Mouse (Mus musculus) liver, adult 2 months (tissue): ENCODE data around the gene Zfyve1. TPM values are rescaled to one million over a fixed set of nuclear protein-coding genes. Genes with fewer than 3 reads are reported as not detected.

Experiments used
- DNase-seq: peaks from one replicate; pipeline ENCODE4 v3.0.0-alpha.2; 2011; ENCODE audit warnings: low read depth, low spot score; ENCODE audit errors: extremely low read depth
- H3K27ac ChIP-seq: fragments of 200-500 bp; replicated peaks from 2 replicates; pipeline ENCODE4 v1.5.1; 2012; ENCODE audit warnings: low read depth, mild to moderate bottlenecking, control low read depth, inconsistent platforms, low read length; ENCODE audit not compliant: insufficient read depth
- H3K27me3 ChIP-seq: fragments of 200-500 bp; 2 replicates; pipeline ENCODE4 v1.6.1; 2012; ENCODE audit warnings: mild to moderate bottlenecking, moderate library complexity, low read length, inconsistent platforms; ENCODE audit not compliant: control insufficient read depth, insufficient read depth
- H3K36me3 ChIP-seq: fragments of 200-500 bp; 2 replicates; pipeline ENCODE4 v1.6.1; 2012; ENCODE audit warnings: low read length, inconsistent platforms; ENCODE audit not compliant: control insufficient read depth, insufficient read depth
- H3K4me1 ChIP-seq: fragments of 200-500 bp; 2 replicates; pipeline ENCODE4 v1.6.1; 2011; ENCODE audit warnings: low read length; ENCODE audit not compliant: control insufficient read depth, insufficient read depth
- H3K4me3 ChIP-seq: fragments of 200-500 bp; 2 replicates; pipeline ENCODE4 v1.5.1; 2011; ENCODE audit warnings: low read depth, mild to moderate bottlenecking, control low read depth, low read length, moderate library complexity; ENCODE audit not compliant: insufficient read depth
- H3K79me2 ChIP-seq: fragments of 200-500 bp; 2 replicates; pipeline ENCODE4 v1.6.1; 2012; ENCODE audit warnings: inconsistent platforms, mild to moderate bottlenecking, low read length, moderate library complexity; ENCODE audit not compliant: control insufficient read depth, insufficient read depth
- H3K9ac ChIP-seq: fragments of 200-500 bp; 2 replicates; pipeline ENCODE4 v1.6.1; 2012; ENCODE audit warnings: low read depth, mild to moderate bottlenecking, control low read depth, inconsistent platforms, low read length
- CTCF ChIP-seq: fragments of 200-500 bp; IDR thresholded peaks from 2 replicates; pipeline ENCODE4 v1.5.1; 2011; ENCODE audit warnings: low read depth, low read length, control low read depth
- POLR2A ChIP-seq: fragments of 200-500 bp; IDR thresholded peaks from 2 replicates; pipeline ENCODE4 v1.6.1; 2011; ENCODE audit warnings: low read length, control low read depth; ENCODE audit not compliant: insufficient read depth; ENCODE audit errors: extremely low read depth
- WGBS: fragments of 180-500 bp; shearing (Covaris S2); methylation state at CpG from one replicate; pipeline ENCODE4 v1.1.7; 2018; 5-methylcytosine and 5-hydroxymethylcytosine counted together
- polyA plus RNA-seq: library from polyadenylated mRNA; depleted of rRNA; stranded (reverse); fragments of >200 nt; gene quantifications from 2 replicates; pipeline ENCODE4 v1.2.3, GENCODE M21; 2012; rRNA removed
- total RNA-seq: library from RNA; depleted of rRNA; stranded (reverse); fragments of >200 nt; gene quantifications from 2 replicates; pipeline ENCODE4 v1.2.3, GENCODE M21; 2014; rRNA removed

Gene Zfyve1
- total and polyA plus RNA-seq, 2 experiments, result 40.9 to 52.0 TPM

- no peaks in the 10 kb centered on the region for H3K4me1 ChIP-seq
- H3K27me3 ChIP-seq, result 0 out of 2 replicates have a peak, but pooled peaks cover 2% of the 10 kb centered on the region
- no peaks in the 10 kb centered on the region for H3K79me2 ChIP-seq
- no peak overlapping the region for H3K27ac ChIP-seq
- no peaks in the 10 kb centered on the region for H3K36me3 ChIP-seq
- TF ChIP-seq CTCF, result no peak
- TF ChIP-seq POLR2A, result no peak
- no peak overlapping the region for H3K9ac ChIP-seq
- DNase-seq, result no peak
- 80% methylated on average over 5 of the region's 5 CpGs for WGBS
- no peak overlapping the region for H3K4me3 ChIP-seq
Measured at GRCm38 (mm10) chr12:83510586-83510985, 86.4 kb downstream of the Zfyve1 start.

- 72% methylated on average over 10 of the region's 10 CpGs for WGBS
- no peak overlapping the region for H3K4me3 ChIP-seq
- DNase-seq, result no peak
- no peaks in the 10 kb centered on the region for H3K79me2 ChIP-seq
- no peaks in the 10 kb centered on the region for H3K36me3 ChIP-seq
- H3K27me3 ChIP-seq, result peaks cover 4% of the 10 kb centered on the region; the same call in 1 of the 2 replicates
- no peak overlapping the region for H3K27ac ChIP-seq
- H3K9ac ChIP-seq, result no peak overlapping the region
- TF ChIP-seq POLR2A, result no peak
- TF ChIP-seq CTCF, result no peak
- peaks cover 2% of the 10 kb centered on the region; the same call in 1 of the 2 replicates for H3K4me1 ChIP-seq
Measured at GRCm38 (mm10) chr12:83506543-83506942, 90.5 kb downstream of the Zfyve1 start.

- H3K36me3 ChIP-seq, result no peaks in the 10 kb centered on the region
- H3K27ac ChIP-seq, result no peak overlapping the region
- no peak overlapping the region for H3K9ac ChIP-seq
- WGBS, result 5% methylated on average over 9 of the region's 9 CpGs
- H3K27me3 ChIP-seq, result peaks cover 4% of the 10 kb centered on the region; the same call in 1 of the 2 replicates
- peaks cover 2% of the 10 kb centered on the region; the same call in 1 of the 2 replicates for H3K4me1 ChIP-seq
- TF ChIP-seq POLR2A, result no peak
- TF ChIP-seq CTCF, result peak; percentile 71
- H3K4me3 ChIP-seq, result no peak overlapping the region
- DNase-seq, result peak; percentile 70
- no peaks in the 10 kb centered on the region for H3K79me2 ChIP-seq
Measured at GRCm38 (mm10) chr12:83502190-83502589, 94.8 kb downstream of the Zfyve1 start.

DNA sequence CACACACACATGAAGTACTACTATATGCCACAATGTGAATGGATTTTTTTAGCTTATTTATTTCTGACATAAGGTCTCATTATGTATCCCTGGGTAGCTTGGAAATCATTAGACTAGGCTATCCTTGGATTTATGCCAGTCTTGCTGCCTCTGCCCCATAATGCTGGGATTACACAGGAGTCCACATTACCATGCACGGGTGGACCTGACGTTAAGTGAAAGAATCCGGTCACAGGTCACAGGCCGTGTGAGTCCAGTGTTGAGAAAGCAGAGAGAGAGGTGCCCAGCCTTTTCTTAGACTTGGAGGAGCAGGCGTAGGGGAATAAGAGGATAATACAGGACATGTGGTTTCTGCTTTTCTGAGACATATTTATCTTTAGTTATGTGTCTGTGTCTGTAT, 97.8 kb downstream of the Zfyve1 start:
- H3K27ac ChIP-seq, result no peak overlapping the region
- H3K4me3 ChIP-seq, result no peak overlapping the region
- 48% methylated on average over 5 of the region's 5 CpGs for whole genome bisulfite sequencing
- no peaks in the 10 kb centered on the region for H3K79me2 ChIP-seq
- TF ChIP-seq POLR2A (no peak), CTCF (no peak)
- H3K9ac ChIP-seq, result no peak overlapping the region
- H3K36me3 ChIP-seq, result no peaks in the 10 kb centered on the region
- H3K27me3 ChIP-seq, result peaks cover 4% of the 10 kb centered on the region; the same call in 1 of the 2 replicates
- peaks cover 2% of the 10 kb centered on the region; the same call in 1 of the 2 replicates for H3K4me1 ChIP-seq
- no peak for DNase-seq

DNA sequence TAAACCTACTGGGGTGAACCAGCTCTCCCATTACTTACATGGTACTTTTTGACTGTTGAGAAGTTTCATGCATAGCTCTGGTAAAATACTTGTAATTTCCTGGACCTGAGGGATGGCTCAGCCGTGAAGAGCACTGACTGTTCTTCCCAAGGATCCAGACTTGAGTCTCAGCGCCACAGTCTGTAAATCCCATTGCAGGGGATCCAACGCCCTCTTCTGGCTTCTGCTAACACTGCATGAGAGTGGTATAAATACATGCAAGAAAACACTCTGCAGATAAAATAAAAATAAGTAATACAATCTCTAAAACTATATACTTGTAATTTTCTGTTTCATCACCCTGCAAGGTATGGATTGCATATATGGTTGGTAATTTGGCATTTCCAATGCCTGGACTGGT, 99.1 kb downstream of the Zfyve1 start:
- Histone ChIP-seq H3K27ac (no peak overlapping the region), H3K4me3 (no peak overlapping the region), H3K4me1 (peaks cover 2% of the 10 kb centered on the region; the same call in 1 of the 2 replicates), H3K27me3 (peaks cover 4% of the 10 kb centered on the region; the same call in 1 of the 2 replicates), H3K36me3 (no peaks in the 10 kb centered on the region), H3K79me2 (no peaks in the 10 kb centered on the region), H3K9ac (no peak overlapping the region)
- WGBS, result 87% methylated on average over 3 of the region's 3 CpGs
- no peak for DNase-seq
- no peak for TF ChIP-seq CTCF
- no peak for TF ChIP-seq POLR2A

- Histone ChIP-seq H3K4me3 (no peak overlapping the region), H3K27ac (no peak overlapping the region), H3K27me3 (no peaks in the 10 kb centered on the region), H3K9ac (no peak overlapping the region), H3K36me3 (no peaks in the 10 kb centered on the region), H3K79me2 (no peaks in the 10 kb centered on the region), H3K4me1 (no peaks in the 10 kb centered on the region)
- 91% methylated on average over 6 of the region's 6 CpGs for WGBS
- no peak for TF ChIP-seq POLR2A
- no peak for TF ChIP-seq CTCF
- DNase-seq, result no peak
Measured at GRCm38 (mm10) chr12:83496736-83497135, 100.3 kb downstream of the Zfyve1 start.

Other genes starting within 250 kb of the Zfyve1 start
- 1.5 and 1.6 TPM in 2 replicates for gene Dpf3, start 109.5 kb downstream of the Zfyve1 start, total RNA-seq
- gene Dpf3, start 109.5 kb downstream of the Zfyve1 start, polyA plus RNA-seq, result 2.4 and 2.7 TPM in 2 replicates
- 3.0 and 3.5 TPM in 2 replicates for gene Dcaf4, start 76.8 kb downstream of the Zfyve1 start, total RNA-seq
- gene Dcaf4, start 76.8 kb downstream of the Zfyve1 start, polyA plus RNA-seq, result 3.8 and 5.4 TPM in 2 replicates
- 69.1 and 78.1 TPM in 2 replicates for gene Rbm25, start 34.0 kb upstream of the Zfyve1 start, total RNA-seq
- gene Rbm25, start 34.0 kb upstream of the Zfyve1 start, polyA plus RNA-seq, result 10.7 and 16.9 TPM in 2 replicates
- 17.0 and 17.3 TPM in 2 replicates for gene Psen1, start 90.9 kb upstream of the Zfyve1 start, total RNA-seq
- 11.4 and 12.2 TPM in 2 replicates for gene Psen1, start 90.9 kb upstream of the Zfyve1 start, polyA plus RNA-seq
- 1.3 and 1.9 TPM in 2 replicates for gene Papln, start 166.4 kb upstream of the Zfyve1 start, total RNA-seq
- 2.5 and 3.1 TPM in 2 replicates for gene Papln, start 166.4 kb upstream of the Zfyve1 start, polyA plus RNA-seq